Mouse (Mus musculus) ES-E14 (cell line): ENCODE results near the gene Dcdc2a.

Experiments used
- CHD2 ChIP-seq: IDR thresholded peaks from 2 replicates; pipeline ENCODE4 v1.6.1; 2014; ENCODE audit warnings: mild to moderate bottlenecking, low read depth, low read length, inconsistent platforms
- ZNF384 ChIP-seq: IDR thresholded peaks from 2 replicates; pipeline ENCODE4 v1.6.1; 2012; ENCODE audit warnings: low read depth, low read length, inconsistent platforms

DNA sequence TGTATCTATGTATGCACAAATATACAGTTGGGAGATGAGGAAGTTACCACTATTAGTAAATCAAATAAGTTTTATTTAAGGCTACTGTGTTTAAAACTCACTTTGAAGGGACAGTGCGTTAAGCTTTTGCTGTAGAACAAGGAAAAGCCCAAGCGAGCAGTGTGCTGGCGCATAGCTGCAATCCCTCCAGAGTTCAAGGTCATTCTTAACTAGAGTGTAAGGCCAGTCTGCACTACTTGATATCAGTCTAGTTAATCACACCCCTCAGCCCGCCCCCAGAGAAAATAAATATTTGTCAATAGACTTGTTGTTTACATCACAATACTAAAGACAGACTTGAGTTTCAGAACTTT lies 35.3 kb upstream of the Dcdc2a start:
- TF ChIP-seq ZNF384 (no peak), CHD2 (no peak)
